In the genomic region with DNA sequence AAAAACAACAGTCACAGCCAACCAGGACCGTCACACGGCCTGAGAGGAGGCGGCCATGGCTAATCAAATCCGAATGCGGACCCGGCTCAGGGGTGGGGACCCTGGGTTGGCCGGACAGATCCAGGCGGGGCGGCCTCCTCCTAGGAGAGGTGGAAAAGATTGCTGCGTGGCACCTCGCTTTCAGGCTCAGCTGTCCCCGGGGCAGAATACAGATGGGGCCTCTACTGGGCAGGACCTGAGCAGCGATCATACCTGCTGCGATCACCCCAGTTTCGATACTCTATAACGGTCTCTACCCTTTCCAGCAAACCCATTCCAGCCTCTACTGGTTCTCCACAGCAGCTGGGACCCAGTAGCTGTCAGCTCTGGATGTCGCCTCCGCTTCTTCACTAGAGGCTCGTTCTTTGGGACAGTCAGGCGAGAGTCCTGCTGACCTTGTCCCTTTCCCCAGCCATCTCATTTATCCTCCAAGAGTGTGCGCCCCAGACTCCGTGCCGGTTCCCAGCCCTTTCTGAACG, we compare ENCODE assay signal across 8 mouse cellular contexts. TPM values are rescaled to one million over a fixed set of nuclear protein-coding genes. Genes with fewer than 3 reads are reported as not detected.
A peak's percentile ranks its signal among the peaks of the same experiment; 100 is the strongest.
DNase-seq lines count a peak whose midpoint lies in the region; ATAC-seq and TF ChIP-seq lines count a peak whose summit lies in the region.

No protein-coding gene starts in this region.

- peak overlapping the region; percentile 88 for H3K9ac ChIP-seq in heart, embryonic 16.5 days (ENCODE audit: low read length)
- H3K9ac ChIP-seq in limb, embryonic 12.5 days (replicated peaks) = peak overlapping the region; percentile 71
- peak overlapping the region; percentile 56; the same call in 1 of the 2 replicates for H3K9ac ChIP-seq in midbrain, embryonic 14.5 days (replicated peaks; ENCODE audit: low read length)

- no peaks in the 10 kb centered on the region for H3K9me3 ChIP-seq in heart, embryonic 16.5 days (replicated peaks; ENCODE audit: control insufficient read depth, low read length)
- H3K9me3 ChIP-seq in limb, embryonic 12.5 days = no peaks in the 10 kb centered on the region
- H3K9me3 ChIP-seq in midbrain, embryonic 14.5 days (ENCODE audit: control insufficient read depth, low read length) = no peaks in the 10 kb centered on the region

- peak overlapping the region; percentile 44 for H3K27ac ChIP-seq in embryonic fibroblast, embryonic 13.5 days (ENCODE audit: insufficient read depth, low read length)
- H3K27ac ChIP-seq in heart, embryonic 16.5 days (ENCODE audit: low read length) = peak overlapping the region; percentile 91
- H3K27ac ChIP-seq in limb, embryonic 12.5 days = no peak overlapping the region
- H3K27ac ChIP-seq in midbrain, embryonic 14.5 days (replicated peaks; ENCODE audit: low read depth, low read length) = no peak overlapping the region

- peak overlapping the region; percentile 96 for H3K4me2 ChIP-seq in heart, embryonic 16.5 days (ENCODE audit: low read depth, low read length)
- H3K4me2 ChIP-seq in limb, embryonic 12.5 days = peak overlapping the region; percentile 90
- peak overlapping the region; percentile 91 for H3K4me2 ChIP-seq in midbrain, embryonic 14.5 days (ENCODE audit: low read length)

- no peaks in the 10 kb centered on the region for H3K36me3 ChIP-seq in heart, embryonic 16.5 days (ENCODE audit: control insufficient read depth, insufficient read depth)
- no peaks in the 10 kb centered on the region for H3K36me3 ChIP-seq in limb, embryonic 12.5 days
- no peaks in the 10 kb centered on the region for H3K36me3 ChIP-seq in midbrain, embryonic 14.5 days (ENCODE audit: control insufficient read depth, insufficient read depth, low read length)

- TF ChIP-seq CTCF in embryonic fibroblast, embryonic 13.5 days (IDR thresholded peaks at IDR 0.05; ENCODE audit: borderline replicate concordance, insufficient read depth, low read length) = no peak

- WGBS in heart, embryonic 16.5 days = 3% methylated on average over 24 of the region's 24 CpGs
- 2% methylated on average over 24 of the region's 24 CpGs for WGBS in limb, embryonic 12.5 days
- 2% methylated on average over 24 of the region's 24 CpGs for WGBS in midbrain, embryonic 14.5 days

- peaks cover 4% of the 10 kb centered on the region; the same call in 1 of the 2 replicates for H3K27me3 ChIP-seq in heart, embryonic 16.5 days (ENCODE audit: control insufficient read depth, insufficient read depth, low read length)
- peaks cover 66% of the 10 kb centered on the region for H3K27me3 ChIP-seq in limb, embryonic 12.5 days
- H3K27me3 ChIP-seq in midbrain, embryonic 14.5 days (ENCODE audit: control insufficient read depth, insufficient read depth, low read length) = peaks cover 46% of the 10 kb centered on the region

- no peaks in the 10 kb centered on the region; the same call in none of the 2 replicates for H3K4me1 ChIP-seq in embryonic fibroblast, embryonic 13.5 days (ENCODE audit: control insufficient read depth, insufficient read depth, low read length)
- H3K4me1 ChIP-seq in heart, embryonic 16.5 days (ENCODE audit: control insufficient read depth, insufficient read depth, low read length) = peaks cover 19% of the 10 kb centered on the region
- peaks cover 17% of the 10 kb centered on the region for H3K4me1 ChIP-seq in limb, embryonic 12.5 days (replicated peaks)
- 0 out of 2 replicates have a peak, but pooled peaks cover 7% of the 10 kb centered on the region for H3K4me1 ChIP-seq in midbrain, embryonic 14.5 days (ENCODE audit: control insufficient read depth, insufficient read depth, low read length)

- TF ChIP-seq POLR2A in embryonic fibroblast, embryonic 13.5 days (IDR thresholded peaks at IDR 0.05; ENCODE audit: low read depth, low read length) = no peak

- peak; percentile 18; the same call in 1 of the 2 replicates for ATAC-seq in heart, embryonic 16.5 days (replicated peaks; ENCODE audit: extremely low read depth, insufficient read depth, low FRiP score)
- ATAC-seq in limb, embryonic 12.5 days (ENCODE audit: insufficient number of reproducible peaks, insufficient read depth, low FRiP score, low TSS enrichment, low read depth) = 0 out of 2 replicates have a peak, but pooled peaks have one; percentile 19
- peak; percentile 10; the same call in 1 of the 2 replicates for ATAC-seq in midbrain, embryonic 14.5 days (ENCODE audit: low FRiP score, low TSS enrichment)

- H3K4me3 ChIP-seq in embryonic fibroblast, embryonic 13.5 days (ENCODE audit: insufficient read depth, low read length) = peak overlapping the region; percentile 89
- H3K4me3 ChIP-seq in heart, embryonic 16.5 days (ENCODE audit: low read length) = peak overlapping the region; percentile 80
- H3K4me3 ChIP-seq in limb, embryonic 12.5 days (replicated peaks) = peak overlapping the region; percentile 62
- H3K4me3 ChIP-seq in midbrain, embryonic 14.5 days (replicated peaks; ENCODE audit: low read depth, low read length) = peak overlapping the region; percentile 50

- peak; percentile 38 for DNase-seq in retina, embryonic 14.5 days (ENCODE audit: low spot score)
- DNase-seq in retina, postnatal 1 day = no peak
- peak; percentile 31 for DNase-seq in midbrain, embryonic 14.5 days
- no peak for DNase-seq in right cerebral cortex, postnatal 25 days
- no peak for DNase-seq in cerebellum, adult 9-10 months

RNA-seq across cellular contexts. Expression of gene Pxdc1, which starts 1.8 kb away (rescaled TPM):
- 22.0 and 23.0 TPM in 2 replicates for polyA plus RNA-seq in embryonic fibroblast, embryonic 13.5 days (2011; ENCODE audit: insufficient read length, low read depth, missing spikeins)
- 19.3 and 21.2 TPM in 2 replicates for polyA plus RNA-seq in heart, embryonic 16.5 days (2015; fragmentation: Nextera tagmentation; extraction: Ambion mirVana)
- polyA plus RNA-seq in limb, embryonic 12.5 days (2016; fragmentation: Nextera tagmentation; extraction: Ambion mirVana) = 5.9 and 8.6 TPM in 2 replicates
- polyA plus RNA-seq in midbrain, embryonic 14.5 days (2014; fragmentation: Nextera tagmentation; extraction: Ambion mirVana) = 9.6 and 10.1 TPM in 2 replicates

Comparison
In these comparisons a context has a peak if more than half of its experiments do, and no peak if none do; other contexts are left out.
1. DNase-seq: peak in retina, embryonic 14.5 days (single experiment) and midbrain, embryonic 14.5 days (single experiment); none in retina, postnatal 1 day (single experiment), right cerebral cortex, postnatal 25 days (single experiment) and cerebellum, adult 9-10 months (single experiment).
2. H3K27ac ChIP-seq: peak in embryonic fibroblast, embryonic 13.5 days (single experiment) and heart, embryonic 16.5 days (single experiment); none in limb, embryonic 12.5 days (single experiment) and midbrain, embryonic 14.5 days (single experiment).
3. Peak in every context shown above with its lines, with median percentiles within 50 percentile points of each other: H3K4me3 ChIP-seq, ATAC-seq, H3K4me2 ChIP-seq and H3K9ac ChIP-seq.